Mouse (Mus musculus): Measurements from ENCODE around the gene Prkcd.

Prkcd gene

GRCm38 (mm10) chr14:30625856-30626726 is at the start of gene Prkcd:
Gene Prkcd (minus strand): TSS chr14:30626210.
- DNase-seq (ENCODE audit: extremely low spot score): peak; percentile 90

- DNase-seq (ENCODE audit: extremely low spot score): no peak
Measured at GRCm38 (mm10) chr14:30674947-30675346, 48.9 kb upstream of the Prkcd start.

- peak; percentile 85 for DNase-seq (ENCODE audit: extremely low spot score)
Measured at GRCm38 (mm10) chr14:30671986-30672312, 45.9 kb upstream of the Prkcd start.

GRCm38 (mm10) chr14:30671095-30671985 is 45.3 kb upstream of the Prkcd start:
- no peak for DNase-seq (ENCODE audit: extremely low spot score)

- DNase-seq (ENCODE audit: extremely low spot score): no peak
Measured at GRCm38 (mm10) chr14:30670161-30670560, 44.2 kb upstream of the Prkcd start.

GRCm38 (mm10) chr14:30666604-30667003 is 40.6 kb upstream of the Prkcd start:
- DNase-seq (ENCODE audit: extremely low spot score): no peak

GRCm38 (mm10) chr14:30666061-30666460 is 40.1 kb upstream of the Prkcd start:
- DNase-seq (ENCODE audit: extremely low spot score): no peak

GRCm38 (mm10) chr14:30655531-30655930 is 29.5 kb upstream of the Prkcd start:
- DNase-seq (ENCODE audit: extremely low spot score): no peak

- DNase-seq (ENCODE audit: extremely low spot score): no peak
Measured at GRCm38 (mm10) chr14:30654691-30655228, 28.8 kb upstream of the Prkcd start.

GRCm38 (mm10) chr14:30653943-30654659 is 28.1 kb upstream of the Prkcd start, which contains the start of gene Rft1:
Gene Rft1 (plus strand): TSS chr14:30654360.
- peak; percentile 99 for DNase-seq (ENCODE audit: extremely low spot score)

GRCm38 (mm10) chr14:30650969-30651368 is 25.0 kb upstream of the Prkcd start:
- DNase-seq (ENCODE audit: extremely low spot score): no peak

- DNase-seq (ENCODE audit: extremely low spot score): no peak
Measured at GRCm38 (mm10) chr14:30649745-30650144, 23.7 kb upstream of the Prkcd start.

- DNase-seq (ENCODE audit: extremely low spot score): no peak
Measured at GRCm38 (mm10) chr14:30648478-30648877, 22.5 kb upstream of the Prkcd start.

- no peak for DNase-seq (ENCODE audit: extremely low spot score)
Measured at GRCm38 (mm10) chr14:30646486-30646885, 20.5 kb upstream of the Prkcd start.

GRCm38 (mm10) chr14:30645066-30645465 is 19.1 kb upstream of the Prkcd start:
- no peak for DNase-seq (ENCODE audit: extremely low spot score)

GRCm38 (mm10) chr14:30644026-30644425 is 18.0 kb upstream of the Prkcd start:
- no peak for DNase-seq (ENCODE audit: extremely low spot score)

- DNase-seq (ENCODE audit: extremely low spot score): no peak
Measured at GRCm38 (mm10) chr14:30641748-30642147, 15.7 kb upstream of the Prkcd start.

- DNase-seq (ENCODE audit: extremely low spot score): no peak
Measured at GRCm38 (mm10) chr14:30638686-30639085, 12.7 kb upstream of the Prkcd start.

- no peak for DNase-seq (ENCODE audit: extremely low spot score)
Measured at GRCm38 (mm10) chr14:30638009-30638408, 12.0 kb upstream of the Prkcd start.

- DNase-seq (ENCODE audit: extremely low spot score): no peak
Measured at GRCm38 (mm10) chr14:30637087-30637486, 11.1 kb upstream of the Prkcd start.

GRCm38 (mm10) chr14:30636499-30636898 is 10.5 kb upstream of the Prkcd start:
- no peak for DNase-seq (ENCODE audit: extremely low spot score)

All from embryo, embryonic 9.5 days (tissue).